Mouse (Mus musculus): ENCODE measurements at regions not wholly inside any gene's neighbourhood (a gene's known extent, or its start where the extent isn't known, plus 50 kb on each side); places are given as distances from the start of the nearest gene placed in this dataset.
"Not testable (repeated sequence)": the region's sequence is repeated elsewhere in the genome, so short reads cannot be mapped to it uniquely, and the experiment has no call there.

GRCm38 (mm10) chr10:29044781-29045180 lies 58.7 kb upstream of the 2310057J18Rik start:
- not testable (repeated sequence) for DNase-seq (ENCODE audit: inconsistent age in 2 of 2, low spot score in 1 of 2)

GRCm38 (mm10) chr10:29087823-29088222 lies 55.8 kb upstream of the Soga3 start:
- DNase-seq (ENCODE audit: inconsistent age in 2 of 2, low spot score in 1 of 2), result peak in 1 of 2 experiments; percentile 31

Measured in adrenal gland, adult (tissue).